Mouse (Mus musculus): Measurements from ENCODE around the gene Esyt2.

- TF ChIP-seq POLR2A (IDR thresholded peaks at IDR 0.05; ENCODE audit: insufficient read depth, low read depth, low read length) = no peak
- TF ChIP-seq CTCF (IDR thresholded peaks at IDR 0.05) = no peak
Measured at GRCm38 (mm10) chr12:116354694-116355093, 73.7 kb downstream of the Esyt2 start.
